Mouse (Mus musculus) natural killer cell, adult 2 months (primary cell): Measurements from ENCODE around the gene Gm10153.
"Not testable (repeated sequence)": the region's sequence is repeated elsewhere in the genome, so short reads cannot be mapped to it uniquely, and the experiment has no call there.

Experiments
- DNase-seq, 2 experiments: peaks; one replicate each; pipeline ENCODE4 v3.0.0; 2022; ENCODE audit warnings: low spot score in 2 of 2

The Gm10153 gene

DNA sequence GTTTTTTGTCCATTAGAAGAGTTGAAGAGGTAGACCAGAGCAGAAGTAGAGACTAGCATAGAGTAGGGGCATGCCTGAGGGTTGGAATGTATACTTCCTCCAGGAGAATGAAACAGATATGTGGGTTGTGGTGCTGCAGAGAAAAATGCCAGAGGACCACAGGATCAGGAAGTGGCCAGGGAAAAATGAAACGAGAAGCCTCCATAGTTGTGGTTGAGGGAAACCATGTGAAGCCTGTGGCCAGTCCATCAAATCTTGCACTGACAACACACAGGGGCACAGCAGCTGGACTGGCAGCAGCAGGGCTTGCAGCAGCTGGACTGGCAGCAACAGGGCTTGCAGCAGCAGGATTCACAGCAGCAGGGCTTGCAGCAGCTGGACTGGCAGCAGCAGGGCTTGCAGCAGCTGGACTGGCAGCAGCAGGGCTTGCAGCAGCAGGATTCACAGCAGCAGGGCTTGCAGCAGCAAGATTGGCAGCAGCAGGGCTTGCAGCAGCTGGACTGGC, 46.6 kb downstream of the Gm10153 start:
- DNase-seq, result not testable (repeated sequence)

DNA sequence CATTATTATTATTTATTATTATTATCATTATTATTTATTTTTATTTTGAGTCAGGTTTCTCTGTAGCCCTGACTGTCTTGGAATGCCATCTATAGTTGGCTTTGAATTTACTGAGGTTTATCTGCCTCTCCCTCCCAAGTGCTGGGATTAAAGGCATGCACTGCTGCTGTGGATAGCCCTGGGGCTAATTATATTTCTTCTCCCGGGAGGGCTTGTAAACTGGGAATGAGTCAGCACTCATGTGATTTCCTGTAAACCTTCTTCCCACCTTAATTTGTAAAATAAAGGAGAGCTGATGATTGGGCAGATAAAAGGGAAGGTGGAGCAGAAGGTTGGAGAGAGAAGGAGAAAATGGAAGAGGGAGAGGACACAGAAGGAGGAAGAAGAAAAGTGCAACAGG, 49.5 kb downstream of the Gm10153 start:
- no peak for DNase-seq
